Mouse (Mus musculus) cerebellum, postnatal 14 days (tissue): ENCODE measurements around the gene Gm13272.
"Not testable (repeated sequence)": the region's sequence is repeated elsewhere in the genome, so short reads cannot be mapped to it uniquely, and the experiment has no call there.

ENCODE experiments used
- DNase-seq, 2 experiments: peaks; one replicate each; pipeline ENCODE4 v3.0.0; 2021; ENCODE audit warnings: mixed read lengths in 2 of 2

The Gm13272 gene

DNA sequence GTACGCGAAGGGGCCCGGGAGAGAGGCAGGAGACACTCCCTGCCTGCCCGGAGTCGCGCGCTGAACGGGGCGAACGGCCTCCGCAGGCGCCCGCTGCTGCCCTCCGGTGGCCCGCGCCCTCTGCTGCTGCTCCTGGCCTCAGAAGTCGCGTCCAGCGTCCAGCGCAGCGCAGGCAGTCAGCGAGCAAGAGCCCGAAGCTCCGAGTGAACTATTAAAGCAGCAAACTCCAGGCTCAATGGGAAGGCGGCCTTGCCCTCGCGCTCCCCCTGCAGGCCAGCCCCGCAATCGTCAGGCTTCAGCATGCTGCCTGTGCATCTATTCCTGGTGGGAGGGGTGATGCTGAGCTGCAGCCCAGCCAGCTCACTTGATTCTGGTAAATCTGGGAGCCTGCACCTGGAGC is at the start of gene Gm13272:
Gm13272 (plus strand) TSS at position 301 of the 400 bp plus-strand sequence.
- DNase-seq = not testable (repeated sequence)

- DNase-seq = peak; percentile 64 to 77
Measured at GRCm38 (mm10) chr4:88738480-88738879, 41.2 kb upstream of the Gm13272 start.

DNA sequence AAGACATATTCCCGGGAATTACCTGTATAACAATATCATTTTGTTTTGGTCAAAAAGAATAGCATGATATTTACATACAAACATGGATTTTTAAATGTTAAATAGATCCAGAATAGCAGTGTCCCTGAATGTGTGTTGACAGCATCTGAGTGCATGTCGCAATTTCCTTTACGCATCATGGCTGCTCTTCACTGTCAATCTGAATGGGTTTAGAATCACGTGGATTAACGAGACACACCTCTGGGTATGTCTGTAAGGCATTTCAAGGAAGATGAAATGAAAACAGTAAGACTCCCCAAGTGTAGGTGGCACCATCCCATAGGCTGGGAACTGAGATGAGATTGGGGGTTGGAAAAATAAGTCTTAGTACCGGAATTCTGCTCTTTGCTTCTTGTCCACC is 40.6 kb upstream of the Gm13272 start:
- no peak for DNase-seq

GRCm38 (mm10) chr4:88741426-88741825 is 38.2 kb upstream of the Gm13272 start:
- no peak for DNase-seq

GRCm38 (mm10) chr4:88742771-88743371 is 36.8 kb upstream of the Gm13272 start:
- DNase-seq = no peak

- DNase-seq = no peak
Measured at GRCm38 (mm10) chr4:88744207-88744606, 35.4 kb upstream of the Gm13272 start.

DNA sequence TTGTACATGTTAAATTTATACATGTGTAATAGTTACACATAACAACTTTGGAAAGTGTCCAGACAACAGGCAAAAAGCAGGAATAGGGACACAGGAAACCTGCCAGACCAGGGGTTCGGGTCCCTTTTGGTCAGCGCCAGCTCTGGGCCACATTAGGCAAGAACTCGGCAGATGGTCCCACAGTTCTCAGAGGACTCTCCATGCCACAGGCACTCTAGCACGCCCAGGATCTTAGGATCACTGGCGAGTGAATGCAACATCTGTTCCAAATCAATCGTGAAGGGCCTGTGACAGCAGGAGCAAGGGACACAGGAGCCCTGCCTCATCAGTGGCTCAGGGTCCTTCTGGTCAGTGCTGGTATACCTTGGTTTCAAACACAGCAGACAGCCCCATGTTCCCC is 29.7 kb upstream of the Gm13272 start:
- no peak for DNase-seq

- peak; percentile 72 to 74 for DNase-seq
Measured at GRCm38 (mm10) chr4:88754818-88755340, 24.8 kb upstream of the Gm13272 start, which contains the start of gene Gm13271. Gene Gm13271 (plus strand): TSS chr4:88754868.

DNA sequence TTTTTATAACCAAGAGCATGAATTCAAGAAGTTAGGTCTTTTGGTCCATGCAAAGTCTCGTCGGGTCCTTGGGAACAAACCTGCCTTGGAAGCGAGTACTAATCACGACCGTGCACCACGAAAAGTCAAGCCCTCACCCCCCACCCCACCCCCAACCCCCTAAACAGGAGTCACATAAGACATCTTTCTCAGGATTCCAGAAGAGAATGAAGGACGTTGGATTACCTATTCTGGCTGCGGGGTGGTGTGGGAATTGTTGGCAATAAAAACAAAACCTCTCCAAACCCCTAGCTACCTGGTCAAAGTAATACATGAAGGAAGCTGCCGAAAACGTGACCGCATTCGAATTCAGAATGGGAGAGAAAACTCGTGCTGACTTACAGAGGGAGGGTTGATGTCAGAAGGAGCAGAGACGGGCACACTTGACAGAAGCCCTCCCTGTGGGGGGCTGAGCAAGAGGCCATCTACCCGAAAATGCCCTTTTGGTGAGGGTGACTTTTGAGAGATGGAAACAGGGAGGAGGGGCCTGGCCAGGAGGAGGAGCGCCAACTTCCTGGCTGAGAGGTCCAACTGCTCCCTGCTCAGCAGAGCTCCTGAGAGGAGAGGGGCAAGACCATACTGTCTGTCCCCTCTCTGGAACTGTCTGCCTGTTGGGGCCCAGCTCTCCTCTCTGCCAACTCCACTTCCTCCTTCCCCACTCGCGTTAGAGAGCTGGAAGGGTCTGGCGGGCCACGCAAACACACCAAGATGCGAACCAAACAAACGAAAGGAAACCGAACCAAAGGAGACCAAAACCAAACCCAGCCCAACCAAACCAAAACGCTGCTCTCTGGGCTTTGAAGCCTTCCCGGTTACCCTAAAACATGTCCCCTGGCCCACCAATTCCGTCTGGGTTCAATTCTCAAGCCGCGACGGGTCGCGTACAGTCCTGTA is 22.8 kb upstream of the Gm13272 start:
- peak in 1 of 2 experiments; percentile 18 for DNase-seq

- DNase-seq = peak; percentile 87 to 88
Measured at GRCm38 (mm10) chr4:88757628-88758031, 22.0 kb upstream of the Gm13272 start.

DNA sequence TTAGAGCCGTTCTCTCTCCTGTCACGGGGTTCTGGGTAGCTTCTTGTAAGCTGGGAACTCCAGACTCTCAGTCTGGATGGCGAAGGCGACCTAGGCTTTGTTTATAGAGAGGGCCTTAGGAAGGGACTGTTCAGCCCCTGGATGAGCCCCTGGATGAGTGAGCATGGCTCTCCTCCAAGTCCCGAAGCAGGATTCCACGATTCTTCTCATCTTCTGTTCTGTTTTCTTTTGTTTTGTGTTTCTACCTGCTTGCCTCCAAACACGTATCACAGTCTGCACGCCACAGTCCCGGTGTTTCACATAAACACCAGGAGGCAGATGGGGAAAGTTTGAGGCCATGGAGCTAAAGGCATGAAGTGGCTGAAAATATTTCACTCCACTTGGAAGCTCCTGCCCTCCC is 20.9 kb upstream of the Gm13272 start:
- not testable (repeated sequence) for DNase-seq

GRCm38 (mm10) chr4:88759610-88760268 is 19.9 kb upstream of the Gm13272 start, which contains the start of gene Gm13283:
Gene Gm13283 (plus strand): TSS chr4:88760119.
- peak; percentile 30 to 41 for DNase-seq

DNA sequence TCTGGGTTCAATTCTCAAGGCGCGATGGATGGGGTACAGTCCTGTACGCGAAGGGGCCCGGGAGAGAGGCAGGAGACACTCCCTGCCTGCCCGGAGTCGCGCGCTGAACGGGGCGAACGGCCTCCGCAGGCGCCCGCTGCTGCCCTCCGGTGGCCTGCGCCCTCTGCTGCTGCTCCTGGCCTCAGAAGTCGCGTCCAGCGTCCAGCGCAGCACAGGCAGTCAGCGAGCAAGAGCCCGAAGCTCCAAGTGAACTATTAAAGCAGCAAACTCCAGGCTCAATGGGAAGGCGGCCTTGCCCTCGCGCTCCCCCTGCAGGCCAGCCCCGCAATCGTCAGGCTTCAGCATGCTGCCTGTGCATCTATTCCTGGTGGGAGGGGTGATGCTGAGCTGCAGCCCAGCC is 19.2 kb upstream of the Gm13272 start:
- DNase-seq = peak; percentile 54 to 59

- DNase-seq = peak; percentile 70 to 72
Measured at GRCm38 (mm10) chr4:88761776-88762175, 17.9 kb upstream of the Gm13272 start.

GRCm38 (mm10) chr4:88762341-88762740 is 17.3 kb upstream of the Gm13272 start:
- DNase-seq = peak in 1 of 2 experiments; percentile 23

- DNase-seq = peak; percentile 21 to 33
Measured at GRCm38 (mm10) chr4:88763384-88764018, 16.1 kb upstream of the Gm13272 start.

DNA sequence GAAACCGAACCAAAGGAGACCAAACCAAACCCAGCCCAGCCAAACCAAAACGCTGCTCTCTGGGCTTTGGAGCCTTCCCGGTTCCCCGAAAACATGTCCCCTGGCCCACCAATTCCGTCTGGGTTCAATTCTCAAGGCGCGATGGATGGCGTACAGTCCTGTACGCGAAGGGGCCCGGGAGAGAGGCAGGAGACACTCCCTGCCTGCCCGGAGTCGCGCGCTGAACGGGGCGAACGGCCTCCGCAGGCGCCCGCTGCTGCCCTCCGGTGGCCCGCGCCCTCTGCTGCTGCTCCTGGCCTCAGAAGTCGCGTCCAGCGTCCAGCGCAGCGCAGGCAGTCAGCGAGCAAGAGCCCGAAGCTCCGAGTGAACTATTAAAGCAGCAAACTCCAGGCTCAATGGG is 6.1 kb upstream of the Gm13272 start, which contains the start of gene Gm13290:
Gm13290 (plus strand) TSS at position 301 of the 400 bp plus-strand sequence.
- DNase-seq = not testable (repeated sequence)

GRCm38 (mm10) chr4:88776622-88777021 is 3.0 kb upstream of the Gm13272 start, which contains the start of gene Gm13289:
Gene Gm13289 (plus strand): TSS chr4:88776922.
- DNase-seq = not testable (repeated sequence)

DNA sequence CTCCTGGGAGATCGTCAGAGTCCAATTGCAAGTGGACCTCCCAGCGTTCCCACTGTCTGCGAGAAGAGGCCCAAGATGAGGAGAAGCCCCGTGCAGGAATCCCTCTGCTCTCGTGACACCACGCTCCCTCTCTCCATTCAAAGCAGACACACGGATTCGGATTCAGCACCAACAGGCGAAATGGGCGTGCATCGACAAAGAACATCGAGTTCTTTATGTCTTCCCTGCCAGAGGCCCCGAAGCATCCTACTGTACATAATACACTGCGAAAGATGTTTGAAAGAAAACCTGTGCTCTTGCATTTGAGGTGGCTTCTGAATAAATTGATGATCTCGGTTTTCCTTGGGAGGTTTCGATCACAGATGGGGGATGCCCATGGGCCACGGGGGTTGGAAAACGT is 670 bp downstream of the Gm13272 start:
- DNase-seq = not testable (repeated sequence)

GRCm38 (mm10) chr4:88781831-88782230 is 2.2 kb downstream of the Gm13272 start, which contains the start of gene Ifnz:
Gene Ifnz (plus strand): TSS chr4:88782131.
- DNase-seq = not testable (repeated sequence)

DNA sequence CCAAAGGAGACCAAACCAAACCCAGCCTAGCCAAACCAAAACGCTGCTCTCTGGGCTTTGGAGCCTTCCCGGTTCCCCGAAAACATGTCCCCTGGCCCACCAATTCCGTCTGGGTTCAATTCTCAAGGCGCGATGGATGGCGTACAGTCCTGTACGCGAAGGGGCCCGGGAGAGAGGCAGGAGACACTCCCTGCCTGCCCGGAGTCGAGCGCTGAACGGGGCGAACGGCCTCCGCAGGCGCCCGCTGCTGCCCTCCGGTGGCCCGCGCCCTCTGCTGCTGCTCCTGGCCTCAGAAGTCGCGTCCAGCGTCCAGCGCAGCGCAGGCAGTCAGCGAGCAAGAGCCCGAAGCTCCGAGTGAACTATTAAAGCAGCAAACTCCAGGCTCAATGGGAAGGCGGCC is 2.7 kb downstream of the Gm13272 start:
- not testable (repeated sequence) for DNase-seq

GRCm38 (mm10) chr4:88785409-88785808 is 5.8 kb downstream of the Gm13272 start, which contains the start of gene Gm13276:
Gene Gm13276 (plus strand): TSS chr4:88785709.
- not testable (repeated sequence) for DNase-seq
